In the genomic region with DNA sequence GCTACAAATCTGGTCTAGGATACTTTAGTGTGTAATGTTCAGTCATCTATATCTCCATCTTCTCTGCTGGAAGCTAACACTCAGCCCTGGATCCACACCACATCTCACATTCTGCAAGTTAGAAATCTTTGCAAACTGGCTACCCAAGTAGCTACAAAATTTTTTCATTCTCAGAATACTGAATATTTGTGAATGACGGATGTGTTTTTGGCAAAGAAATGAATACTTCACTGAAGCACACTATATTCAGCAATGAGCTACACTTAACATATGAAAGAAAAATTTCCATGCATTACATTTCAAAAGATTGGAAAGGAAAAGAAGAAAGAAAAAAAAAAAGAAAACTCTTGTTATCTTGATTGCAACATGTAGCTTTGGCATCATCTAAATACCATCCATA, we compare ENCODE assay signal across 27 mouse cellular contexts.
"Had no signal": no experiment of that assay in that cellular context is flagged by ENCODE, and none has a peak within 500 bp of the region (broad histone marks: within the 10 kb centered on the region; RNA-seq: fewer than 3 reads in every experiment).

No protein-coding gene starts in this region.

- H3K27me3 ChIP-seq: embryonic facial prominence, embryonic 12.5 days; embryonic facial prominence, embryonic 13.5 days; embryonic facial prominence, embryonic 15.5 days; forebrain, embryonic 12.5 days had no signal

- H3K9me3 ChIP-seq: embryonic facial prominence, embryonic 10.5 days; embryonic facial prominence, embryonic 12.5 days; embryonic facial prominence, embryonic 13.5 days; embryonic facial prominence, embryonic 15.5 days; forebrain, embryonic 10.5 days; forebrain, embryonic 12.5 days; heart, embryonic 10.5 days had no signal

- ATAC-seq: forebrain, embryonic 14.5 days had no signal

- H3K27ac ChIP-seq: embryonic facial prominence, embryonic 10.5 days; embryonic facial prominence, embryonic 12.5 days; embryonic facial prominence, embryonic 13.5 days; embryonic facial prominence, embryonic 15.5 days; forebrain, embryonic 10.5 days; forebrain, embryonic 12.5 days; gastrocnemius, adult 2 months; heart, adult 2 months; heart, embryonic 10.5 days had no signal

- H3K4me3 ChIP-seq: embryonic facial prominence, embryonic 10.5 days; embryonic facial prominence, embryonic 12.5 days; embryonic facial prominence, embryonic 13.5 days; embryonic facial prominence, embryonic 15.5 days; erythroblast, embryonic 14.5 days; forebrain, embryonic 10.5 days; forebrain, embryonic 12.5 days; gastrocnemius, adult 2 months; heart, adult 2 months; heart, embryonic 10.5 days had no signal

- H3K9ac ChIP-seq: embryonic facial prominence, embryonic 12.5 days; embryonic facial prominence, embryonic 13.5 days; embryonic facial prominence, embryonic 15.5 days; forebrain, embryonic 12.5 days had no signal

- H3K4me2 ChIP-seq: embryonic facial prominence, embryonic 12.5 days; embryonic facial prominence, embryonic 13.5 days; embryonic facial prominence, embryonic 15.5 days; forebrain, embryonic 12.5 days; heart, embryonic 11.5 days had no signal

- H3K4me1 ChIP-seq: embryonic facial prominence, embryonic 10.5 days; embryonic facial prominence, embryonic 12.5 days; embryonic facial prominence, embryonic 13.5 days; embryonic facial prominence, embryonic 15.5 days; forebrain, embryonic 10.5 days; forebrain, embryonic 12.5 days; heart, embryonic 10.5 days had no signal

- H3K36me3 ChIP-seq: embryonic facial prominence, embryonic 10.5 days; embryonic facial prominence, embryonic 12.5 days; embryonic facial prominence, embryonic 13.5 days; embryonic facial prominence, embryonic 15.5 days; forebrain, embryonic 10.5 days; forebrain, embryonic 12.5 days; heart, embryonic 10.5 days had no signal

- DNase-seq: cerebellum, adult 18-20 months; cerebellum, adult 2 months; cerebellum, adult 8-10 months; cerebellum, adult 9-10 months; cerebellum, adult 9-11 months; cerebellum, postnatal 10 days; cerebellum, postnatal 14 days; cerebellum, postnatal 25 days; cerebellum, postnatal 36 days; embryo, embryonic 11 days; gastrocnemius, adult 2 months; gastrocnemius, postnatal 10 days; gastrocnemius, postnatal 14 days; gastrocnemius, postnatal 25 days; gastrocnemius, postnatal 36 days; heart, adult 18-20 months; heart, adult 2 months had no signal
